Comparison of ENCODE assay signal across 12 mouse cellular contexts in the genomic region with DNA sequence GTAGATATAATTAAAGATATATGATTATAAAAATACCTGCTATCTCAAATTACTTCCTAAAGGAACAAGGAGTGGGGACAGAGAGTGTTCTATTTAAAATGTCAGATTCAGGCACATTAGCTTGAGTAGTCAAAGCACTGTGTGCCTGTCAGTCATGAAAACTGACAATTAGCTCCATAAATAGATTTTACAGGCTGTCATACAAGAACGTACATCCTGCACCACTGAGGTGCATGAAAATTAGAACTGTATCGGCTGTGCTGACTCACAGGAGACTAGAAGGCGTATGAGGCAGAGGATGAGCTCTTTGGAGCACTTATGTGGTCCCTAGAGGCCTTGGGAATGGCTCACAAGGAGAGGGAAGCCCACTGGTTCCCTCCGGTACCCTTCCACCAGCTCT.
DNase-seq lines count a peak whose midpoint lies in the region; TF ChIP-seq lines count a peak whose summit lies in the region.
"Had no signal": no experiment of that assay in that cellular context is flagged by ENCODE, and none has a peak within 500 bp of the region (broad histone marks: within the 10 kb centered on the region; RNA-seq: fewer than 3 reads in every experiment).

No protein-coding gene starts in this region.

- no peak for TF ChIP-seq POLR2A in brain, embryonic 14.5 days (IDR thresholded peaks at IDR 0.05; ENCODE audit: borderline replicate concordance, extremely low read depth, insufficient read depth, insufficient read length, poor library complexity, severe bottlenecking)

- intact Hi-C loops in left cerebral cortex, postnatal 14 days (cut with DNase I), result loop anchor here (10.0 kb wide), 1 partner anchor 394 kb away; no protein-coding TSS in a partner anchor

- DNase-seq in heart, adult 11 months, result peak; percentile 31
- no peak for DNase-seq in heart, postnatal 4 days
- peak; percentile 24 for DNase-seq in left cerebral cortex, adult 11 months (ENCODE audit: low spot score)
- no peak for DNase-seq in left cerebral cortex, postnatal 14 days (ENCODE audit: low spot score in 2 of 2)
- peak; percentile 39 for DNase-seq in brain, embryonic 14.5 days (ENCODE audit: low read depth)
- DNase-seq in testis, postnatal 14 days (ENCODE audit: low spot score), result no peak
- DNase-seq: adrenal gland, adult 2 months; adrenal gland, postnatal 25 days; cerebellum, adult 11 months; cerebellum, adult 8-10 months; cerebellum, postnatal 14 days; gastrocnemius, postnatal 14 days had no signal

- no peak for TF ChIP-seq CTCF in brain, embryonic 14.5 days (IDR thresholded peaks at IDR 0.05; ENCODE audit: borderline replicate concordance, extremely low read depth, insufficient read depth, insufficient read length)

Comparison
In these comparisons a context has a peak if more than half of its experiments do, and no peak if none do; other contexts are left out.
1. DNase-seq: peak in heart, adult 11 months (single experiment), left cerebral cortex, adult 11 months (single experiment) and brain, embryonic 14.5 days (single experiment); none in heart, postnatal 4 days (single experiment), left cerebral cortex, postnatal 14 days (0 of 2) and testis, postnatal 14 days (single experiment).